Mouse (Mus musculus) stomach, embryonic 16.5 days (tissue): ENCODE data around the gene 4930455H04Rik. TPM values are rescaled to one million over a fixed set of nuclear protein-coding genes. Genes with fewer than 3 reads are reported as not detected.
A peak's percentile ranks its signal among the peaks of the same experiment; 100 is the strongest.

Experiments used
- ATAC-seq: fragments of 200-750 bp; cut with Nextera tagmentation; 2 replicates; pipeline ENCODE4 v1.8.0; 2017; ENCODE audit warnings: moderate number of reproducible peaks, moderate TSS enrichment; ENCODE audit not compliant: insufficient read depth, low FRiP score
- H3K27ac ChIP-seq: fragments of 300-500 bp; sonication (generic); 2 replicates; pipeline ENCODE4 v1.5.1; 2014; ENCODE audit warnings: low read length
- H3K27me3 ChIP-seq: fragments of 300-500 bp; sonication (generic); 2 replicates; pipeline ENCODE4 v1.6.1; 2014; ENCODE audit warnings: low read length, control low read depth, mixed read lengths; ENCODE audit not compliant: control insufficient read depth, insufficient read depth
- H3K36me3 ChIP-seq: fragments of 300-500 bp; sonication (generic); 2 replicates; pipeline ENCODE4 v1.6.1; 2014; ENCODE audit warnings: low read length; ENCODE audit not compliant: control insufficient read depth, insufficient read depth
- H3K4me1 ChIP-seq: fragments of 300-500 bp; sonication (generic); 2 replicates; pipeline ENCODE4 v1.6.1; 2014; ENCODE audit warnings: low read length, control low read depth, mixed read lengths; ENCODE audit not compliant: control insufficient read depth, insufficient read depth
- H3K4me2 ChIP-seq: fragments of 300-500 bp; sonication (generic); 2 replicates; pipeline ENCODE4 v1.6.1; 2014; ENCODE audit warnings: low read depth, low read length, mixed read lengths
- H3K4me3 ChIP-seq: fragments of 300-500 bp; sonication (generic); replicated peaks from 2 replicates; pipeline ENCODE4 v1.5.1; 2014; ENCODE audit warnings: mild to moderate bottlenecking, low read length
- H3K9ac ChIP-seq: fragments of 300-500 bp; sonication (generic); 2 replicates; pipeline ENCODE4 v1.6.1; 2014; ENCODE audit warnings: low read length
- H3K9me3 ChIP-seq: fragments of 300-500 bp; sonication (generic); replicated peaks from 2 replicates; pipeline ENCODE4 v1.6.1; 2016; ENCODE audit warnings: low read length, control low read depth; ENCODE audit not compliant: control insufficient read depth
- WGBS: fragments of 180-500 bp; shearing (Covaris S2); extraction: QIAGEN DNeasy Blood & Tissue Kit; methylation state at CpG from one replicate; pipeline ENCODE4 v1.1.7; 2014; 5-methylcytosine and 5-hydroxymethylcytosine counted together
- polyA plus RNA-seq: library from polyadenylated mRNA; unstranded; fragments of >200 nt; fragmentation: Nextera tagmentation; extraction: Ambion mirVana; gene quantifications from 2 replicates; pipeline ENCODE4 v1.2.1, GENCODE M21; 2015

Gene 4930455H04Rik
- polyA plus RNA-seq, 1 experiment from 2014 or later = not detected

GRCm38 (mm10) chr3:116963213-116963612 is 4.9 kb upstream of the 4930455H04Rik start:
- no peak overlapping the region for H3K9ac ChIP-seq
- H3K4me3 ChIP-seq = no peak overlapping the region
- 0 out of 2 replicates have a peak, but pooled peaks cover under 1% of the 10 kb centered on the region for H3K4me1 ChIP-seq
- H3K9me3 ChIP-seq = no peaks in the 10 kb centered on the region
- no peaks in the 10 kb centered on the region for H3K27me3 ChIP-seq
- H3K36me3 ChIP-seq = no peaks in the 10 kb centered on the region
- 53% methylated on average over 4 of the region's 4 CpGs for WGBS
- no peak overlapping the region for H3K27ac ChIP-seq
- no peak overlapping the region for H3K4me2 ChIP-seq
- ATAC-seq = no peak

- no peak overlapping the region for H3K4me3 ChIP-seq
- H3K4me1 ChIP-seq = peaks cover 4% of the 10 kb centered on the region; the same call in 1 of the 2 replicates
- H3K9ac ChIP-seq = no peak overlapping the region
- WGBS = 83% methylated on average over 9 of the region's 9 CpGs
- no peaks in the 10 kb centered on the region for H3K36me3 ChIP-seq
- H3K9me3 ChIP-seq = no peaks in the 10 kb centered on the region
- H3K27me3 ChIP-seq = no peaks in the 10 kb centered on the region
- no peak for ATAC-seq
- H3K4me2 ChIP-seq = no peak overlapping the region
- H3K27ac ChIP-seq = no peak overlapping the region
Measured at GRCm38 (mm10) chr3:116964426-116964825, 3.6 kb upstream of the 4930455H04Rik start.

GRCm38 (mm10) chr3:116966225-116966624 is 1.8 kb upstream of the 4930455H04Rik start:
- H3K4me3 ChIP-seq = no peak overlapping the region
- ATAC-seq = peak; percentile 86; the same call in 1 of the 2 replicates
- H3K9ac ChIP-seq = no peak overlapping the region
- WGBS = 36% methylated on average over 4 of the region's 4 CpGs
- H3K36me3 ChIP-seq = no peaks in the 10 kb centered on the region
- H3K27ac ChIP-seq = no peak overlapping the region
- H3K4me1 ChIP-seq = peaks cover 4% of the 10 kb centered on the region; the same call in 1 of the 2 replicates
- H3K27me3 ChIP-seq = no peaks in the 10 kb centered on the region
- H3K9me3 ChIP-seq = no peaks in the 10 kb centered on the region
- H3K4me2 ChIP-seq = no peak overlapping the region

- no peak overlapping the region for H3K27ac ChIP-seq
- H3K9me3 ChIP-seq = no peaks in the 10 kb centered on the region
- H3K4me3 ChIP-seq = no peak overlapping the region
- no peaks in the 10 kb centered on the region for H3K27me3 ChIP-seq
- 0 out of 2 replicates have a peak overlapping the region, but pooled peaks have one; percentile 28 for H3K4me2 ChIP-seq
- no peaks in the 10 kb centered on the region for H3K36me3 ChIP-seq
- no peak for ATAC-seq
- WGBS = 54% methylated on average over 6 of the region's 6 CpGs
- H3K9ac ChIP-seq = no peak overlapping the region
- H3K4me1 ChIP-seq = peaks cover 4% of the 10 kb centered on the region; the same call in 1 of the 2 replicates
Measured at GRCm38 (mm10) chr3:116966800-116967199, 1.3 kb upstream of the 4930455H04Rik start.

GRCm38 (mm10) chr3:116967436-116967835 is 631 bp upstream of the 4930455H04Rik start:
- H3K4me3 ChIP-seq = peak overlapping the region; percentile 14; the same call in 1 of the 2 replicates
- ATAC-seq = no peak
- no peaks in the 10 kb centered on the region for H3K9me3 ChIP-seq
- WGBS = 71% methylated on average over 6 of the region's 6 CpGs
- no peak overlapping the region for H3K9ac ChIP-seq
- no peaks in the 10 kb centered on the region for H3K27me3 ChIP-seq
- peaks cover 4% of the 10 kb centered on the region; the same call in 1 of the 2 replicates for H3K4me1 ChIP-seq
- 0 out of 2 replicates have a peak overlapping the region, but pooled peaks have one; percentile 28 for H3K4me2 ChIP-seq
- no peak overlapping the region for H3K27ac ChIP-seq
- no peaks in the 10 kb centered on the region for H3K36me3 ChIP-seq

GRCm38 (mm10) chr3:116968540-116968997 is 502 bp downstream of the 4930455H04Rik start, which contains the start of gene Palmd:
Gene Palmd, minus strand, starts transcription at chr3:116968987.
- Histone ChIP-seq H3K9ac (peak within 1 kb of the TSS; percentile 74), H3K4me2 (peak within 1 kb of the TSS; percentile 68), H3K36me3 (no peaks in the 10 kb centered on the region), H3K4me3 (peak within 1 kb of the TSS; percentile 51), H3K9me3 (no peaks in the 10 kb centered on the region), H3K4me1 (peaks cover 4% of the 10 kb centered on the region; the same call in 1 of the 2 replicates), H3K27me3 (no peaks in the 10 kb centered on the region), H3K27ac (peak within 1 kb of the TSS; percentile 30; the same call in 1 of the 2 replicates)
- no peak for ATAC-seq
- 4% methylated on average over 17 of the region's 17 CpGs for WGBS

GRCm38 (mm10) chr3:116969003-116969402 is 936 bp downstream of the 4930455H04Rik start:
- no peak overlapping the region for H3K27ac ChIP-seq
- H3K27me3 ChIP-seq = no peaks in the 10 kb centered on the region
- no peaks in the 10 kb centered on the region for H3K9me3 ChIP-seq
- H3K4me1 ChIP-seq = peaks cover 4% of the 10 kb centered on the region; the same call in 1 of the 2 replicates
- no peak for ATAC-seq
- peak overlapping the region; percentile 51 for H3K4me3 ChIP-seq
- H3K4me2 ChIP-seq = peak overlapping the region; percentile 68
- 14% methylated on average over 5 of the region's 5 CpGs for WGBS
- no peaks in the 10 kb centered on the region for H3K36me3 ChIP-seq
- peak overlapping the region; percentile 74 for H3K9ac ChIP-seq

GRCm38 (mm10) chr3:116969786-116970185 is 1.7 kb downstream of the 4930455H04Rik start:
- H3K4me1 ChIP-seq = peaks cover 4% of the 10 kb centered on the region; the same call in 1 of the 2 replicates
- no peaks in the 10 kb centered on the region for H3K9me3 ChIP-seq
- H3K4me3 ChIP-seq = no peak overlapping the region
- WGBS = 61% methylated on average over 5 of the region's 5 CpGs
- H3K9ac ChIP-seq = no peak overlapping the region
- no peak overlapping the region for H3K4me2 ChIP-seq
- no peak for ATAC-seq
- no peaks in the 10 kb centered on the region for H3K27me3 ChIP-seq
- H3K36me3 ChIP-seq = no peaks in the 10 kb centered on the region
- H3K27ac ChIP-seq = no peak overlapping the region

GRCm38 (mm10) chr3:116981811-116982575 is 13.9 kb downstream of the 4930455H04Rik start:
- H3K9me3 ChIP-seq = no peaks in the 10 kb centered on the region
- no peak overlapping the region for H3K4me3 ChIP-seq
- no peaks in the 10 kb centered on the region for H3K36me3 ChIP-seq
- WGBS = 61% methylated on average over 9 of the region's 9 CpGs
- no peak for ATAC-seq
- H3K4me2 ChIP-seq = no peak overlapping the region
- H3K27ac ChIP-seq = no peak overlapping the region
- H3K4me1 ChIP-seq = 0 out of 2 replicates have a peak, but pooled peaks cover 4% of the 10 kb centered on the region
- no peak overlapping the region for H3K9ac ChIP-seq
- H3K27me3 ChIP-seq = no peaks in the 10 kb centered on the region
